Mouse (Mus musculus) kidney, adult 8-10 months (tissue): ENCODE data around the gene Irx4.

Experiments
- DNase-seq, 2 experiments: peaks; one replicate each; pipeline ENCODE4 v3.0.0; 2022

Irx4 gene

DNA sequence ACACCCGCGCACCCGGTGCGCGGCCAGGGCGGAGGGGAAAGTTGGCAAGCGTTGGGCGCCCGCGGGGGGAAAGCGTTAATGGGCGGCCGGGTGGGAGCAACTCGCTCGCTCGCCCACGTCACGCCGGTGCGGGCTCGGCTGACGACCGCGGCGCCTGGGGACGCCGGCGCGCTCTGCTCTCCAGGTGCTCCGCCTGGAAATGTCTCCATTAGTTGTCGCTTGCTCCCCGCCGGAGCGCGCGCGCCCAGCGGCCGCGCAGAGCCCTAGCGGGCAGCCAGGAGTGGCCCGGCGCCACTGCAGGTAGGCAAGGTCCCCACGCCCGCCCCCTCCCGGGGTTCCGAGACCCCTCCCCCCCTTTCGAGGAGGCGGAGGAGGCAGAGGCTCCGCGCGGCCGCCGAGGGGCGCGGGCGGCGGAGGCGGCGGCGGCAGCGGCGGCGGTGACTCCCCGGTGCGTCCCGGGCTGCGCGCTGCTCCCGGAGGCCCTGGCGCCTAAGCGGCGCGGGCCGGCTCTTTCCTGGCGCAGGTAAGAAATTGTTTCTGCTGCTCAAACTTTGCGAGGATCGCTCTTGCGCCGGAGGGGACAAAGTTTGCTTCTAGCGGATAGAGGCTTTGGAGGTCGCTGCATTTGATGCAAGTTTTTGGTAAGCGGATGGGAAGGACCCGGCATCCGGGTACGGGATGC lies at the start of gene Irx4:
Irx4 (plus strand) TSS at position 126 of the 682 bp plus-strand sequence.
- DNase-seq = no peak

DNA sequence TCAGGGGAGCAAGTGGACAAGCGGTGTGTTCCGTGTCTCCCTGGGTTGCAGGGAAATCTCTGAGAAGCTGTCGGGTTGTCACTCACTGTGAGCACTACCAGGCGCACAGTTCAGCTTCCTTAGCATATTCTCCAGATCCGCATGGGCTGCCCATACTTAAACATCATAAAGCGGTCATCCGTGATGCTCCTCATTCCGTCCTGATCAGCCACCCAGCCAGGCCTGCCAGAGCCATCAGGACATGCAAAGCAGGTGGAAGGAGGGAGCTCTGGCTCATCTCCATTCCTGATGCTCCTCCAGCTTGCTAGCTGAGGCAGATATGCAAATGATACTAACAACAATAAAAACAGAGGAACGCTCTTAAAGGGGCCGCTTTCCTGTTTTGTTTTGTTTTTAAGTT lies 46.0 kb upstream of the Irx4 start:
- no peak for DNase-seq

DNA sequence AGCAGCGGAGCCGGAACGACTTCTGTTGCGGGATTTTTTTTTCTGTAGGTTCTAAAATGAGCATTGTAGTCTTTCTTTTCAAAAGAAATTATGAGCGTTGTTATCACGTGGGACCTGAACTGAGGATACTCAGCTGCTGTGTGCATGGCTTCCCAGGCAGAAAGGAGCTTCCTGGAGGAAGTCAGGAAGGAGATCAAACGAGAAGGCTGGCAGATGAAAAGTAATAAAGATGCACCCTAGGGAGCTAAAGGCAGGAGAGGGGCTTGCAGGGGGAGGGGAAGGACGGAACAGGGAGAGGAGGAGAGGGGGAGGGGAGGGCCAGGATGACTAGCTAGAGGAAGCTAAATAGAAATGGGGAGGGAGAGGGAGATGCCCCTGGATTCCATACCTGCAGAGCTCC lies 23.8 kb upstream of the Irx4 start:
- no peak for DNase-seq

DNA sequence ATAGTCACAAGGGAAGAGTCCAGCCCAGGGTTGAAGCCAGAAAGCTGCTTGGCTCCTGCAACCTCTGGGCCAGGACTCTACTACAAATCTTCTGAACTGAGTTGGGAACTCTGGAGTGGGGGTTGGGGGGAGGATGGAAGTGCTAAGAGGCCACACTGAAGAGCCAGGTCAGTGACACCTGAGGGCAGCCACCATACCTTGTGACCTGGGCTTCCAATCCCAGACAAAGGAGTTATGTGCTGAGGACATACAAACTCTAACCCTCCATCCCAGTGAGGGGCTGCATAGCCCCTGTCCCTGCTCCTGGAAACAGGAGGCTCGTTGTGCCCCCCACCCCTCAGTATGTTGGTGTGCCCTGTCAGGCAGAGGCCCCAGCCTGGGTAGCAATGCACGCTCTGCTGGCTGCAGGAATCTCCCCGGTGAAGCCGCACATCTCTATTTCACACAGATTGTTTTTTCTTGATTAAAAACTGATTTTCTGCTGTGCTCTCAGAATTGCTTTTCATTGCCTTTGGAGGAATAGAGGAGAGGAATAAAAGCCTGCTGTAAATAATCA lies 21.0 kb upstream of the Irx4 start:
- DNase-seq = no peak

DNA sequence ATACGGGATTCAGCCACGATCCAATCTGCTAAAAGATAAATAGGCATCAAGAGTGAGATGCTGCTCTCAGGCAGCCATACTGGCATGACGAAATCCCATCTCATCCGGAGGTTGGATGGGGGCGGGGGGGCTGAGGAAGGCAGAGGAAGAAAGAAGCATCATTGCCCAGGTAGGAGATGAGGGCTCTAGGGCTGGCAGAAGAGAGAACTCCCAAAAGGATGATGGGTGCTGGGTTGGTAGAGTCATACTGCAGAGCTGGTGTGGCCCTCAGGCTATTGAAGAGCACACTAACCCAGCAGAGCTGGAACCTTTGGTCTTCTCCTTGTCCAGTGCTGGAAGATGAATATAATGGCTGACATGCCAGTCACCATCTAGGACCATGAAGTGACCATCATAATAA lies 17.7 kb upstream of the Irx4 start:
- no peak for DNase-seq

DNA sequence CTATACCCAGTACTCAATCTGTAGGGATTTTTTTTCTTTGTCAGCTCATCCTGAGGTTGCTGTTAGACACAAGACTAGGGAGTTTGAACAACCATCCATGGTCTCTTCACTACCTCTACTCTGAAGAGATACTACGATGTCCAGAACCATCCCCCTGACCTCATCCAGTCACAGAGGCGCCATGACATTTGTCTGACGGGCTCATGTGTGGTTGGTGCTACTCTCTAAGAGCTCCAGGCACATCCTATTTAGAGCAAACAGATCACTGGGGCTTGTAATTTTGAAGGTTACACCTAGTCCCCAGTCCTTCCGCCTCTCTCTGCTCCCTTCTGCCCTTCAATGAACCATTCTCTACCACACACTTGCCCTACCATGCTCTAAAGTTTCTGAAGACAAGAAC lies 13.3 kb upstream of the Irx4 start:
- no peak for DNase-seq

DNA sequence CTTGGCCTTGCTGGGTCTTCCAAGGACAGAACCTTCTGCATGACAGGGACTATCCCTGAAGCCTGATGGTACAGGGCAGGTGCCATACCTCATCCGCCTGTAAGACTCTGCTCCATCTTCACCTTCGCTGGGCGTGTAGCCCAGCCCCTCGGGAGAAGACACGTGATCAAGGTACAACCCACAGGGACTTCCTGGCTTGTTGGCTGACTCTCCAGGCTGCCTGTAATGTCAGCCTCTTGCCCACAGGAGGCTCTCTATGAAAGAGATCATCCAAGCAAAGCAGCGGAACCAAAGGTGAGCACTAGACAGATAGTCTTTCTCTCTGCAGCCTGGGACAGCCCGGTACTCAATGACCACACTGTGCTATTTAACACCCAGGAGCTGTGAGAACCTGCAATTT lies 9.1 kb upstream of the Irx4 start:
- DNase-seq = peak in 1 of 2 experiments; percentile 44

DNA sequence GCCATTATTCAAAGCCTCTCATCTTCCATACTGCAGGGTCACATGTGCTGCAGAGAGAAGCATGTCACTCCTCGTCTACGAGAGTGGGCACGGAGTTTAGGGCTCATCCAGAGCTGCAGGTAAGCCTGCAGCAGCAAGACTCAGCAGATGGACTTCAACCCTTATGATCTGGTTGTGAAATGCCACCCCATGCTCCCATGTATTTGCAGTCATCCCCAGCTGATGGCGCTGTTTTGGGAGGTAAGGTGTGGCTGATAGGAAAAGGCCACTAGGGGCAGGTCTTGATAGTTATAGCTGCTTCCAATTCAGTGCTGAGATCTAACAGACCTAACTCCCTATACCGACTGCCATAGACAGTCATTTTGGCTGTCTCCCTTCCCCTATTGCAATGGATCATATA lies 8.3 kb upstream of the Irx4 start:
- DNase-seq = no peak

DNA sequence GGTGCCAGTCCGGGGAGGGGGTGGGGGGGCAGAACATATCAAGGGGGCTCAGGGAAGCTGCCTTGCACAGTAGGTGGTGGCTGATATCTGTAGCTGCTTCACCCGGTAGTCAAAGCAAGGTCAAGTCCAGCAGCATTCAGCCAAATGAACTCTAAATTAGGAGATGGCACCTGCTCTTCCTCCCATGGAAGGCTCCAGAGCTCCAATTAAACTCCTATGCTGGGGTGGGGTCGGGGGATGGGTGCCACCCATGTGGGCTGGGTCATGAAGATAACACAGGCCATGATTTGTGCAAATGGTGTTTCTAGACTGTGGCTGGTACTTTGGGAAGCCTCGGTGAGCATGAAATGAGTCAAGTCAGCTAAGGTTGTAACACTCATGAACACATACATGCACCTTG lies 1.9 kb upstream of the Irx4 start:
- DNase-seq = no peak

DNA sequence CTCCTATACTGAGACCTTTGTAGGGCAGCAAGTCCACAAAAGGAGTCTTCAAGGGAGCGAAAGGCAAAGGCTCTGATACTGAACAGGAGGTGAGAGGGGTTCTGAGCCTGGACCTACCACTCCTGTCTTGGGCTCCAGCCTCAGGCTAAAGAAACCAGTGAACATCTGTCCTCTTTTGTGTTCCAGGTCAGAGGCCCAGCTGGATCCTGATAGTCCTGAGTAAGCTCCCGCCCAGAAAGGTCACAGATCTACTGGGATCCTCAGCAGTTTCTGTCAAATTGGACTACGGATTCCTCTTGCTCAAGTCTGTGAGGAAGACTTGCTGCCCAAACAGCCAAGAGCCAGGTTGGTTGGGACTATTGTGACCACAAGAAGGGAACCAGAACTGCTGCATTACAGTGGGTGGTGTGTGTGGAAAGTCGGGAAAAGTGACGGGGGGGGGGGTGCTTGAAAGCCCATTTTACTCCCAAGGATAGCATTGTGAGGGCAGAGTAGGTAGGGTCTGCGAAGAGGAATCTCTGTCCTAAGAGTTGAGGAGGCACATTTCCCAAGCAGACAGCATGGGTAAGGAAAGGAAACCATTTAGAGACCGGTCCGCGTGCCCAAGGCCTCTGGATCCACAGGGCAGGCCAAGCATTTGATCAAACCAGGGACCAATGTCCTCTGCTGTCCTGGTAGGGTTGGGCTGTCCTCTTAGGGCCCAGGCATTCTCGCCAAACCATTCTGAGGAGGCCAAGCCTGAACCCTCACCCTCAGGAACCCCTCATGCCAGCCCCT lies 514 bp upstream of the Irx4 start:
- DNase-seq = no peak

DNA sequence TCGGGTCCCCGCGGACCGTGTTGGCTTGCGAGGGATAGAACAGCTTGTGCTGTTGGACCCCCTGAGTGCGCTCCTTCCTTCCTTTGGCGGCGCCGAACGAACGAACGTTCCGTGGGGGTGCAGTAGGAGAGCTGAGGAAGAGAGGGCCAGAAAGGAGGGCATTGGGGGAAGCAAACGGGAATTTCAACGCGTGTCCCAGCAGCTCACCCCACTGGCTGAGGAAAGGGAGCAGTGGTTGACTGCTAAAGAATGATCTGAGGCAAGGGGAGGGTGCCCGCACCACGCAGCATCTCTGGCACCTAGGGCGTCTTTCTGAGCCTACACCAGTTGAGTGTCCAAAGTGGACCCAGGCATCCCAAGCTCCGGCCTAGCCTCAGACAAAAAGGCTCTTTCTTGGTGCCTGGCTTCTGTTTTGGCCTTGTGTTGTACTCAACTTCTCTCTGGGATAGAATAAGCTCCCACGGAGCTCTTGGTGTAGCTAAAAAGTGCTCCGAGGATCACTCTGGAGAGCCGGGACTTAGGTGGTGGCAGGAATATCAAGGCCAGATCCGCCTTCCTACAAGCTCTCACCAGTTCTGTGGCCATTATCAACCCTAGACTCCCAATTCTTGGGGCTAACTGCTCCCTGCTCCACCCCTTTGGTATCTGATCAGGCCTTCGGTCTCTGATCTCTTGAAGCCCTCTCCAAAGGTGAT lies 904 bp downstream of the Irx4 start:
- DNase-seq = no peak

DNA sequence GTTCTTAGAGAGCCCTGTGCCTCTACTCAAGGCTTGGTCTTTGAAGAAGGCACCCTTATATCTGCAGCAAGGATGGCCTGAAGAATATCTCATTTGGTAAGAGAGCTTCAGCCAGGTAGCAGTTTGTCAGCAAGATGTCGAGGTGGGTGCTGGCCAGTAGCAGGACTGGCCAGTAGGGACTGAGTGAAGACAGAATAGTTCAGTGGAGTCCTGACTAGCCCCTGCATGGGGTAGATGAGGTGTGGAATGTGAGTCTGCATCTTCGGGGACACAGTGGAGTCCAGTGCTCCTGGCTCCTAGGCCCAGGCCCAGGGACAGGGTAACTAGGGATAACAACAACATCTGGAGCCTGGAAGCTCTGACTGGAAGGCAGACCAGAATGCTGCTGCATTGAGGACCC lies 1.6 kb downstream of the Irx4 start:
- no peak for DNase-seq

DNA sequence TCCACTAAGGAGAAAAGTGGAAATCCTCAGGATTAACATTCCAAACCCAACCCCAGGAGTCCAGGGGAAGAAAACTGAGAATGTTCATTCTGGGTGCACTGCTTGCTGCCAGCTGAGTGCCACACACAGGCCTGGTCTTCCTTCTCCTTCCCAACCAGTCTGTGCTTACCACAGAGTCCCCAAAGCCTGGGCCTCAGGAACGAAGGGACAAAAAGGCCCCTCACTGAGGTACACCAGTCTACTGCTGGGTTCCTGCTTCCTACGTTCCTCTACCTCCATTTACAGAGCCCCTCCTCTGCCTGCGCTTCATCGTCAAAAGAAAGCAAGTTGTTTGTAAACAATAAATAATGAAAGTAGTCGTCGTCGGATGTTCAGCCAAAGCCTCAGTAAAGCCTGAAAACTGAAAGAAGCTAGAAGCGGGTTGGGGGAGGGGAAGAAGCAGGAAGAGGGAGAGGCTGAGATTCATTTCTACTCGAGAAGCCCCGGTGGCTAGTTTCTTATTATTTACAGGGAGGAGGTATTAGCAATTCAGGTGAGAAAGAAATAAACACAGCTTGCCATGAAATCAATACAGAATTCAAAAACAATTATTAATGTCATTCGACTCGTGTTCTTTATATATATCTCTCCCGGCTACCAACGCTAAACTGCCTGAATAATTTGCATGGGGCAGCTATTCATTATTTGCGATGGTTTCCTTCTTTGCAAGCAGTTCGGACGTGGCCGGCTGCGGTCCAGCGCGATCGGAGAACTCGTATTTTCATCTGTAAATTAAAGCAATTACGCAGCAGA lies 2.3 kb downstream of the Irx4 start:
- no peak for DNase-seq

DNA sequence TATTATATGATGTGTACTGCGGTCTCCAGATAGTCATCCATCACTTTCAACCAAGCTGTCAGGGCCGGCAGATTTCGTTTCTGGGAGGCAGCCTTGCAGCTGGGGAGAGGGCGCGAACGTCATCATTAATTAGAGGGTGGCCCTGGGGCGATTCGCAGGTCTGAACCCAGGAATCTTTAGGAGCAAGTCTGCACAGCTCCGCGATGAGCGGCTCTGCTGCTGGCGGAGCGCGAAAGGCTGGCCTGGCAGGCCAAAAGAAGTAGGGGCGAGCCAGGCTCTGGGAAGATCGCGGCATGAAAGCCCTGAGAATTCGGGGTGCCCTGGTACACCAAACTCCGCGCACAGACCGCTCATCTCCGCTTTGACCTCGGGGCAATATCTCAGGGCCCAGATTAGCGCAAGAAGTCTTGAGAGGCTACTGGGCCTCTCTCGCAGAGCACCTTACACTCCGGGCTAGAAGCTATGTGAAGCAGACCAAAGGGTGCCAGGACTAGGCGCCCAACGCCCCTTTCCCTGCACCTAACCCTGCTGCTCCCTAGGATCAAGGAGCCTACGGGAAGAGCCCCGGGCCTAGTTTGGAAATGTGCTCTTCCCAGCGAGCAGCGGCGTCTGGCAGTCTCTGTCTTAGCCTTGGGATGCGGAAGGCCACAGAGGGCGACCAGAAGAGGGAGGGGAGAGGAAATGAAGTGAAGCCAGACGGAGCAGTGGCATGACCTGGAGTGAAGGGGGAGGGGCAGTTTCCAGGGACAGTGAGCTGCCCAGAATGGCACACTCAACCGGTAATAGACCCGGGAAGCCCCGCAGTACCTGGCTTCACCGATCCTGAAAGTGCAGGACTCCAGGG lies 3.1 kb downstream of the Irx4 start:
- DNase-seq = peak; percentile 19 to 26

DNA sequence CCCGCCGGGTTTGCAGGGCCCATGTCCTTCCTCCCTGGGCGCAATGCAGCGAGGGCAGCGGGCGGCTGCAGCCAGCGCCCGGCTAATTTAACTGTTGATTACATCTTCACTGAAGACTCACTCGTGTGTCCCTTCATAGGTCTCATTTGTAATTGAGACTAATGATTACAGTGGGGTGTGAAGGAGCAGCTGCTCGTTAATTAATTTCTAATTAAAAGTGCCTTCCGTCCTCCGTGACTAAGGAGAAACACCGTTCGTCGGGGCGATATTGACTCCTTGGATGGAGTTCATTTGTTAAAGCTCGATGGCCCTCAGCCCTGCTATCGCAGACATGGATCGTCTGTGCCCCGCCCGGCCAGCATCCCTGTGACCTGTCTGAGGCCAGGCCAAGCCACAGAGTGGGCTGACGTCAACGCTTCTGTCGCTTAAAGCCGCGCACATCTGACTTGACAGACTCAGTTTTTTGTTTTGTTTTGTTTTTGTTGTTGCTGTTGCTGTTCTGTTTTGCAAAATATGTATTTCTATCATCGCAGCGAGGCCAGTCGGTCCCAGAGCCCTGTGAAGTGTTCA lies 4.0 kb downstream of the Irx4 start:
- DNase-seq = no peak

DNA sequence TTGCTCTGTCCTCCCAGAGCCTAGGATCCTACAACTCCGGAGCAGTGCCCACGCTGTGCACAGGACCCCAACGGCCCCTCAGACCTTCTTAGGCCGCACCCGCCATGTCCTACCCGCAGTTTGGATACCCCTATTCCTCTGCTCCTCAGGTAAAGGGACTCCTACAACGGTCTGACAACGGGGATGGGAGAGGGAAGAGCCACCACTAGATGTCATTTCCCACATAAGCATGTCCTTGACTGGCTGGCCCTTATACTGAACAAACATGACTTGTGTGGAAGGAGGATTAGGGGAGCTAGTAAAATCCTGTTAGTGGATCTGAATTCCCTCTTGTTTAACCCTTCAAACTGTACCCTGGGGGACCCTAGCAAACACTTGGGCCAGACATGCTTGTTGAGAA lies 4.6 kb downstream of the Irx4 start:
- DNase-seq = no peak

DNA sequence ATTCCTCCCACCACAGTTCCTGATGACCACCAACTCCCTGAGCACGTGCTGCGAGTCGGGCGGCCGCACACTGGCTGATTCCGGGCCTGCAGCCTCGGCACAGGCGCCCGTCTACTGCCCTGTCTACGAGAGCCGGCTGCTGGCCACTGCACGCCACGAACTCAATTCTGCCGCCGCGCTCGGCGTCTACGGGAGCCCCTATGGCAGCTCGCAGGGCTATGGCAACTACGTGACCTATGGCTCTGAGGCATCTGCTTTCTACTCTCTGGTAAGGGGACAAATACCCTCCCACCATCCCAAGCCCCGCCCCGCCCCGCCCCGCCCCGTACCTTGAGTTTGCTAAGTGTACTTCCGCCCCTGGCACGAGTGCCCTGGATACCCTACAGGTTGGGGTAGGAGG lies 5.2 kb downstream of the Irx4 start:
- no peak for DNase-seq

DNA sequence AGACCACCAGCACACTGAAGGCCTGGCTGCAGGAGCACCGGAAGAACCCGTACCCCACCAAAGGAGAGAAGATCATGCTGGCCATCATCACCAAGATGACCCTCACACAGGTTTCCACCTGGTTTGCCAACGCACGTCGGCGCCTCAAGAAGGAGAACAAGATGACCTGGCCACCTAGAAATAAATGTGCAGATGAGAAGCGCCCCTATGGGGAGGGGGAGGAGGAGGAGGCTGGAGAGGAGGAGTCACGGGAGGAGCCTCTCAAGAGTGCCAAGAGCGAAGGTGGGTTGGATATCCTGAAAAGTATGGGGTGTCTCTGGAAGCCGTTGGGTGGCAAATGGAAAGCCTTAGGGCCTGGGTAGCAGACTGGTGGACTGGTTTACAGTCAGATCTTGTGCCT lies 7.3 kb downstream of the Irx4 start:
- no peak for DNase-seq

DNA sequence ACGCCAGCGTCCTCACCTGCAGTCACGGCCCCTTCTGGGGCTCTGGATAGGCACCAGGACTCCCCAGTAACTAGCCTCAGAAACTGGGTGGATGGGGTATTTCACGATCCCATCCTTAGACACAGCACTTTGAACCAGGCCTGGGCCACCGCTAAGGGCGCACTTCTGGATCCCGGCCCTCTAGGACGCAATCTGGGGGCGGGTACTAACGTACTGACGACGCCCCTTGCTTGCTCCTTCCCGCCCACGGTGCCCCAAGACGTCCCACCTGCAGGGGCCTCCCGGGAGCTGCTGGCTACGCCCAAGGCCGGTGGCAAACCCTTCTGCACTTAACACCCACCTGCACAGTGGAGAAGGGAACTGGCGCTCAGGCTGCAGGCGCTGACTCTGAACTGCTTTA lies 8.4 kb downstream of the Irx4 start:
- DNase-seq = no peak

DNA sequence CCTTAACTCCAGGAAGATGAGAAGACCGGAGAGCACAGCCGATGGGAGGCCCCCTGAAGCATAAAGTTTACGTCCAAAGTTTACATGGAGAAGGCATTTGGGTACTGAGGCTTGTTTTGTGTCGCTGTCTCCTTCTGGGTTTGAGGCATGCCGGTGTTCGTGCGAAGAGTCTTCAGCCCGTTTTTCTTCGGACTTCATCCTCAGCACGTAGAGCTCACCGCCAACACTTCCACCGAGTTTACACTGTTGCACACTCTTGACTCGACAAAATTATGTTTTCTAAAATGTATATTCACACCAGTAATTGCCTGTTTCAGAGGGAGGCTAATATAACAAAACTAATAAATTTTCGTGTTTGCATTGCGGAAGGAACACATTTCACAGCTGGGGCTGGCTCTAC lies 9.0 kb downstream of the Irx4 start:
- no peak for DNase-seq

DNA sequence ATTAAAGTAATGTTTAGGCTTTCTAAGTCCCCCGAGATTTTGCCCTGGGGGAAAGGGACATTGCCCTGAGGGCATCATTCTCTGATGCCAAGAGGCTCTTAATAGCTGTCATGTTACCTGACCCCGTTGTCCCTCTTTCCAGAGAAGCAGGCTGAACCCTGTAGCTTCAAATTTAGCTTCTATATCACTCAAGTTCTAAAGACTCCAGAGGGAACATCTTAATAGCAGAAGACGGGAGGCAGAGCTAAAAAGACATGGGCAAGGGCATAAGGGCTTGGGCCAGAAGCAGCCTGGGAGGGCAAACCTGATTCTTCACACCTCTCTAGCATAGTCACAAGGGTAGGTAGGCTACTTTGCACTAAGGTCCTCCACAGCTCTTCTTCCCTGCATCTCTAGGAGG lies 9.6 kb downstream of the Irx4 start:
- no peak for DNase-seq
